Mouse (Mus musculus) midbrain, embryonic 13.5 days (tissue): Measurements from ENCODE around the gene Fam234b. TPM values are rescaled to one million over a fixed set of nuclear protein-coding genes. Genes with fewer than 3 reads are reported as not detected.

Experiments used
- ATAC-seq: fragments of 200-750 bp; cut with Nextera tagmentation; 2 replicates; pipeline ENCODE4 v1.8.0; 2017; ENCODE audit warnings: mild to moderate bottlenecking, moderate TSS enrichment, moderate library complexity
- H3K27ac ChIP-seq: fragments of 300-500 bp; sonication (generic); 2 replicates; pipeline ENCODE4 v1.5.1; 2015; ENCODE audit warnings: inconsistent platforms, mild to moderate bottlenecking, moderate library complexity
- H3K27me3 ChIP-seq: fragments of 300-500 bp; sonication (generic); 2 replicates; pipeline ENCODE4 v1.6.1; 2015; ENCODE audit warnings: mild to moderate bottlenecking, inconsistent platforms
- H3K36me3 ChIP-seq: fragments of 300-500 bp; sonication (generic); 2 replicates; pipeline ENCODE4 v1.6.1; 2015; ENCODE audit warnings: mild to moderate bottlenecking, inconsistent platforms
- H3K4me1 ChIP-seq: fragments of 300-500 bp; sonication (generic); replicated peaks from 2 replicates; pipeline ENCODE4 v1.6.1; 2015; ENCODE audit warnings: inconsistent platforms
- H3K4me2 ChIP-seq: fragments of 300-500 bp; sonication (generic); replicated peaks from 2 replicates; pipeline ENCODE4 v1.6.1; 2015; ENCODE audit warnings: moderate library complexity, mild to moderate bottlenecking, inconsistent platforms
- H3K4me3 ChIP-seq: fragments of 300-500 bp; sonication (generic); replicated peaks from 2 replicates; pipeline ENCODE4 v1.5.1; 2015; ENCODE audit warnings: mild to moderate bottlenecking, inconsistent platforms
- H3K9ac ChIP-seq: fragments of 300-500 bp; sonication (generic); replicated peaks from 2 replicates; pipeline ENCODE4 v1.6.1; 2015; ENCODE audit warnings: mild to moderate bottlenecking, inconsistent platforms
- H3K9me3 ChIP-seq: fragments of 300-500 bp; sonication (generic); 2 replicates; pipeline ENCODE4 v1.6.1; 2016; ENCODE audit warnings: mild to moderate bottlenecking, inconsistent platforms
- WGBS: fragments of 180-500 bp; shearing (Covaris S2); methylation state at CpG from one replicate; pipeline ENCODE4 v1.1.7; 2015; 5-methylcytosine and 5-hydroxymethylcytosine counted together
- polyA plus RNA-seq: library from polyadenylated mRNA; unstranded; fragments of >200 nt; fragmentation: Nextera tagmentation; extraction: Ambion mirVana; gene quantifications from 2 replicates; pipeline ENCODE4 v1.2.1, GENCODE M21; 2015

Gene Fam234b
- polyA plus RNA-seq, 1 experiment from 2014 or later: 67.0 TPM

DNA sequence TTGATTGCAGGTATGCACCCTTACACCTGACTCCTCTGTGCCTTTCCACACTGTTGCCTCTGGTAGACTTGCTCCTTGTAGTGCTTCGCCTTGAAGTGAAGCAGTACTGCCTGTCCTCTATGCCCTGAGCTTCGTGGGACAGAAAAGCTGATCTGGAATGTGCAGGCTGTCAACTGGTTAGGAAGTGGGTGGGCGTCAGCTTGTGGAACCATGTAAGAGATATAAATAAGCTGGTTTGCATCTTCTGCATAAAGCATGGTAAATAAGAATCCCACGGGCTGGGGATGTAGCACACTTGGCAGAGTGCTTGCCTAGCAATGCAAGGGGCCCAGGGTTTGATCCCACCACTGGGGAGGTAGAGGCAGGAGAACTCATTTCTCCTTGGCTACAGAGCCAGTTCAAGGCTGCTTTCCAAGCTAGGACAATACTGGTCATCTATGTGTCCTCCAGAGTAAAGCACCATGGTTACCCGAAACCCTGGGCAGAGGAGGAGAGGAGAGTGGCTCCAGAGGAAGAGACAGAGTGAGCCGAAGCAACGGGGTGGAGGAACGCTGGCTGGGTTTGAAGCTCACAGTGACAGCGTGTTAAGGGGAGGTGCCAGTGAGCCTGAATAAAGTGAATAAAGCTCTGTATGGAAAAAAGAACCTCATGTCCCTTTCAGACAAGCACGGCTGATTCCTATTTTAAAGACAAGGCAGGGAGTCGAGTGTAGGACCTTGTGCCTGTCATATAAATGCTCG lies 34.8 kb downstream of the Fam234b start:
- Histone ChIP-seq H3K9ac (no peak overlapping the region), H3K36me3 (peaks cover 65% of the 10 kb centered on the region), H3K27ac (no peak overlapping the region), H3K4me1 (no peaks in the 10 kb centered on the region; the same call in 1 of the 2 replicates), H3K4me2 (no peak overlapping the region), H3K27me3 (no peaks in the 10 kb centered on the region), H3K9me3 (no peaks in the 10 kb centered on the region), H3K4me3 (no peak overlapping the region)
- 59% methylated on average over 12 of the region's 12 CpGs for WGBS
- ATAC-seq: no peak

DNA sequence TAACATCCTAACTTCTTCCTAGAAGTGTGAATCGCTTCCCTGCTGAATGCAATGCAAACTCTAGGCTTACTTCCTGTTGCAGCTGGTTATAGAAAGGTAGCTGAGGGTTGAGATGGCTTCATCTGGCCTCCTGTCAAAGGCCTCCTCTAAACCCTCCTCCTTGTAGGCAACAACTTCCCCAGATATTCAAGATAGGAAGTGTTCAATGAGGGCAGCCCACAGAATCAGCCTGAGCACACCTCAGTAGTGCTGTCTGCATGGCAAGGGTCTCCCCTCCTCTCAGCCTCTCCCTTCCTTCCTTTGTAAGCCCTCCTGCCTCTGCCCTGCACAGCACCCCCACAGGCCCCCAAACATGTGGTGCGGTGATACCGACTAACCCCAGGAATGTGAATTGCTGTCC lies 38.0 kb downstream of the Fam234b start:
- peaks cover 50% of the 10 kb centered on the region for H3K36me3 ChIP-seq
- WGBS: 93% methylated on average over 3 of the region's 3 CpGs
- no peak for ATAC-seq

DNA sequence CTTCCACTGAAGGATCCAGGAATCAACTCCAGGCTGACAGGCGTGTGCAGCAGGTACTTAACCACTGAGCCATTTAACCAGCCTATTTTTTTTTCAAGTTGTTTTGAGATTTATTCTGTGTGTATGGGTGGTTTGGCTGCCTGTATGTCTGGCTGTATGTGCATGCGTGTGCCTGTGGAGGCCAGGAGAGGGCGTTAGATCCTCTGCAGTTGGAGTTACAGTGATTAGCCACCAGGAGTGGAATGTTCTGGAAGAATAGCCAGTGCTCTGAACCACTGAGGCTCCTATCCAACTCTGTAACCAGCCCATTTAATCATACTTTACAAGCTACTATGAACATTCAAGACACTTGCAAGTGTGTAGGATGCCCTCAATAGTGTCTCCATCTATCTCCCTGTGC lies 38.8 kb downstream of the Fam234b start:
- H3K36me3 ChIP-seq: peaks cover 47% of the 10 kb centered on the region
- H3K4me3 ChIP-seq: no peak overlapping the region
- H3K4me1 ChIP-seq: no peaks in the 10 kb centered on the region
- no peaks in the 10 kb centered on the region for H3K27me3 ChIP-seq
- WGBS: 89% methylated on average over 3 of the region's 3 CpGs
- no peak overlapping the region for H3K4me2 ChIP-seq
- no peak overlapping the region for H3K27ac ChIP-seq
- H3K9me3 ChIP-seq: no peaks in the 10 kb centered on the region
- no peak for ATAC-seq
- H3K9ac ChIP-seq: no peak overlapping the region

More for the DNA sequence above, 38.0 kb downstream of the Fam234b start:
- Histone ChIP-seq H3K9me3 (no peaks in the 10 kb centered on the region), H3K27ac (no peak overlapping the region), H3K27me3 (no peaks in the 10 kb centered on the region), H3K9ac (no peak overlapping the region), H3K4me1 (no peaks in the 10 kb centered on the region), H3K4me2 (no peak overlapping the region), H3K4me3 (no peak overlapping the region)

DNA sequence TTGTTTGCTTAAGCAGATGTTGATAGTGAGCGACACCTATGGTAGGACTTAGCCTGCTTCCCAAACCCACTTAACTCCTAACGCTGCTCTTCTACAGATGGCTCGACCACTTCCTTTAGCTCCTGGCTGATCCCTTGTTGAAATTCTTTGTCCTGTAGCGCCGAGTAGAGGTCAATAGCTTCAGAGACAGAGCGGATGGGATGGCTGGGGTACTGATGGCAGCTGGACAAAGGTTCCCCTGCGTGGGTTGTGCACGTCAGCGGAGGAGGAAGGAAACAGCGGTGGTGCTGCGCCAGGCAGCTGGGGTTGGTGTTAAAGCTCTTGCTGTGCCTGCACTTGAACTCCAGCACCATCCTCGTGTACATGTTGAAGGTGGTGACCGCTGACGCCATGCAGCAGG lies 39.5 kb downstream of the Fam234b start:
- Histone ChIP-seq H3K4me3 (no peak overlapping the region), H3K36me3 (peaks cover 40% of the 10 kb centered on the region), H3K9ac (no peak overlapping the region), H3K4me2 (no peak overlapping the region), H3K27ac (no peak overlapping the region), H3K4me1 (no peaks in the 10 kb centered on the region), H3K9me3 (no peaks in the 10 kb centered on the region), H3K27me3 (no peaks in the 10 kb centered on the region)
- no peak for ATAC-seq
- WGBS: 79% methylated on average over 14 of the region's 14 CpGs

DNA sequence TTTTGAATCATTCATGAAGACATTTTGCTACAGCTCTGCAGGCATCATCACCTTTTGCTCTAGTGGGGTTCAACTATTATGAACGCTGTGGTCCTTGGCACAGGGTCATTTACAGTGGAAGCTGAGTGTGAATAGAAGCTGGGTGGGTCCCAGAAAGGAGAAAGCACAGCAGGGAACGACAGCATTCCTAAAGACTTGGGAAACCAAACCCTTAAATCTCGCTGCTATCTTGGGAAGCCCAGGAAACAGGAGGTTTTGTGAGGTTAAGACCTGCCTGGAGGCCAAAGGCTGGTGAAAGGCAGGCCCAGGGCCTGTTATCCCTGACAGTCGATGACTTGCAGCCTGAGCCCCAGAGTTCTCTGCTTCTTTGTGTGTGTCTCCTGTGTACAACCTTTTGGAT lies 40.4 kb downstream of the Fam234b start:
- Histone ChIP-seq H3K9me3 (no peaks in the 10 kb centered on the region), H3K27ac (no peak overlapping the region)

DNA sequence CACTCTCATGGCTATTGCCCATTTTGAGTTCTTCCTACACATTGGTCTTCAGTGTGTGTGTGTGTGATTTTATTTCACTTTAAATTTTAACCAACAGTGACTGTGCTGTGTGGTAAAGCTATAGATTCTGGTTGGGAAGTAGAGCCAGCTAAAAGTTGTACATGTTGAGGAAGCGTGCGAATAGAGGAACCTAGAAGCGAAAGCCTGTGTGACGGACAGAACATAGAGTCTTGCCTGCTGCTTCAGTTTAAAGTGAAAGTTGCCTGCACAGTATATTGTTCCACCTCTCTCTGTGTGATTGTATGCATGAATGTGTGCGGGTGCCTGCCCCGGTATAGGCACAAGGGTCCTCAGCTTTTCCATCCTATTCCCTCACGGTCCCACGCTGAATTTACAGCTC lies 42.6 kb downstream of the Fam234b start:
- H3K4me1 ChIP-seq: peaks cover 2% of the 10 kb centered on the region; the same call in 1 of the 2 replicates
- 96% methylated on average over 8 of the region's 8 CpGs for WGBS

More for the DNA sequence above, 40.4 kb downstream of the Fam234b start:
- no peaks in the 10 kb centered on the region for H3K27me3 ChIP-seq
- 48% methylated on average over 4 of the region's 4 CpGs for WGBS
- no peak overlapping the region for H3K4me2 ChIP-seq
- peaks cover 32% of the 10 kb centered on the region for H3K36me3 ChIP-seq
- H3K9ac ChIP-seq: no peak overlapping the region
- no peaks in the 10 kb centered on the region for H3K4me1 ChIP-seq
- no peak for ATAC-seq
- H3K4me3 ChIP-seq: no peak overlapping the region

DNA sequence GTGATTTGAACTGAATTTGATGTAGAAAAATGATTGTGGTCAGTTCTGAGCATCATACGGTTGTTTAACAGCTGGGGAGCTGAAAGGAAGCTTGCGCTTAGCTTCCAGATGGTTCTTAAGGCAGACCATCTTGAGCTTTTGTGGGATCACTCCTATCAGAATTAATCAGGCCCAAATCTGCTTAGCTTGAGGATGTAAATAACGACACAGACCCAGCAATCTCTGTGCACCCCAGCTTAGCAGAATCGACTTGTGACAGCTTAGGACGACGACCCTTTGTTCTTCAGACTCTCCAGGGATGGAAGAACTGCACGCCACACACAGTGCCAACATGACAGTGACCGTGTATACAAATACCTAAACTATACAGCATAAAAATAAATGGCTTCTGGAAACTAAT lies 47.8 kb downstream of the Fam234b start:
- Histone ChIP-seq H3K9me3 (no peaks in the 10 kb centered on the region), H3K4me2 (no peak overlapping the region), H3K36me3 (no peaks in the 10 kb centered on the region), H3K4me3 (no peak overlapping the region), H3K27ac (no peak overlapping the region), H3K4me1 (peaks cover 6% of the 10 kb centered on the region; the same call in 1 of the 2 replicates), H3K27me3 (no peaks in the 10 kb centered on the region), H3K9ac (no peak overlapping the region)
- WGBS: 32% methylated on average over 8 of the region's 8 CpGs
- no peak for ATAC-seq

More for the DNA sequence above, 42.6 kb downstream of the Fam234b start:
- H3K9ac ChIP-seq: no peak overlapping the region
- H3K9me3 ChIP-seq: no peaks in the 10 kb centered on the region
- no peak for ATAC-seq
- H3K4me2 ChIP-seq: no peak overlapping the region
- no peak overlapping the region for H3K4me3 ChIP-seq
- no peaks in the 10 kb centered on the region for H3K27me3 ChIP-seq
- H3K36me3 ChIP-seq: peaks cover 12% of the 10 kb centered on the region; the same call in 1 of the 2 replicates
- no peak overlapping the region for H3K27ac ChIP-seq

DNA sequence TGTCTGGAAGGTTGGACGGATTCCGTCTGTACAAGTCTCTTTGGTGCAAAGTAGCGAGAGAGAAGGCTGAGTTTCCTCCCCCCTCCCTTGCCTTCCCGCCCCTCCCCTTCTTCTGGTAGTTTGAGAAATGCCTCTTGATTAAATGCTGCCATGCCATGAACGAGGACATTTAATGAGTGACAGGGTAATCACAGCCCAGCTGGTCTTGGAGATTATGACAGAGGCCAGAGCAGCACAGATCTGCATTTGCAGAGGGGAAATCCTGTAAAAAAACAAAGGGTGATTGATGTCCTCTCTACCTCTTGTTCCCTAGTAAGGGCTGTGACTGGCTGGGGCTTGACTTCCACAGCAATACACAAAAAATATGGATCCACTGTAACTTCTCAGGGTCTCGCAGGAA lies 50.1 kb downstream of the Fam234b start:
- ATAC-seq: no peak
- H3K9me3 ChIP-seq: no peaks in the 10 kb centered on the region
- no peaks in the 10 kb centered on the region for H3K27me3 ChIP-seq
- peaks cover 23% of the 10 kb centered on the region for H3K4me1 ChIP-seq
- H3K9ac ChIP-seq: no peak overlapping the region
- H3K4me3 ChIP-seq: no peak overlapping the region
- WGBS: 70% methylated on average over 6 of the region's 6 CpGs
- no peak overlapping the region for H3K27ac ChIP-seq
- no peak overlapping the region for H3K4me2 ChIP-seq
- no peaks in the 10 kb centered on the region for H3K36me3 ChIP-seq

DNA sequence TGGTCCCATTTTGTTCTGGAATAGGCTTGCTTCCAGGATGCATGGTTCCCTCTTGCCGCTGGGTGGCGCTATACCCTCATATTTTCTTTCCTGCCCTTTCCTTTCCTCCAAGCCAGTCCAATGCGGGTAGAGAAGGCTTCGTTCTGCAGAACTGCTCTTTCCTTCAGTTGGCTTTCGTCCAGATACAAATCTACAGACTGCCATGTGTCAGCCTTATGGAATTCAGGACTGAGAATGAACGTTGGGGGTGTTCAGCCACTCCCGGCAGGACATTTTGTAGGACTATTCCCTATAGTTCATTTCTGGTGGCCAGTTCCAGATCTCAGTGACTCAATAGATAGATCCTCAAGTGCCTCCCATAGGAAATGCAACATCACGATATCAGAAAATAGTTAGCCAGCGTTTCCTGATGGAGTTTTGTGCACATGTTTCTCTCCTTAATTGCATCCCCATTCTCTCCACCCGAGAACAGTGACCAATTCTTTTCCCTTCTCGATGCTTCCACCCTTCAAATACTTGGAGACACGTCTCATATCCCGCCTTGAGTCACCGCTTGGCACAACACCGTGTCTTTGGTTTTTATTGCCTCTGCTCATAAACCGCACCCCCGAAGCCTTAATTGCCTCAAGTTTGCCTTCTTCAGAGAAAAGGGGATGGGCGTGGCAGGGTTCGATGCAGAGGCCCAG lies 52.2 kb downstream of the Fam234b start:
- Histone ChIP-seq H3K27me3 (no peaks in the 10 kb centered on the region), H3K4me1 (peaks cover 27% of the 10 kb centered on the region), H3K36me3 (no peaks in the 10 kb centered on the region), H3K27ac (no peak overlapping the region), H3K9ac (no peak overlapping the region), H3K4me2 (no peak overlapping the region), H3K4me3 (no peak overlapping the region), H3K9me3 (no peaks in the 10 kb centered on the region)
- 56% methylated on average over 19 of the region's 19 CpGs for WGBS
- peak; percentile 55; the same call in 1 of the 2 replicates for ATAC-seq

DNA sequence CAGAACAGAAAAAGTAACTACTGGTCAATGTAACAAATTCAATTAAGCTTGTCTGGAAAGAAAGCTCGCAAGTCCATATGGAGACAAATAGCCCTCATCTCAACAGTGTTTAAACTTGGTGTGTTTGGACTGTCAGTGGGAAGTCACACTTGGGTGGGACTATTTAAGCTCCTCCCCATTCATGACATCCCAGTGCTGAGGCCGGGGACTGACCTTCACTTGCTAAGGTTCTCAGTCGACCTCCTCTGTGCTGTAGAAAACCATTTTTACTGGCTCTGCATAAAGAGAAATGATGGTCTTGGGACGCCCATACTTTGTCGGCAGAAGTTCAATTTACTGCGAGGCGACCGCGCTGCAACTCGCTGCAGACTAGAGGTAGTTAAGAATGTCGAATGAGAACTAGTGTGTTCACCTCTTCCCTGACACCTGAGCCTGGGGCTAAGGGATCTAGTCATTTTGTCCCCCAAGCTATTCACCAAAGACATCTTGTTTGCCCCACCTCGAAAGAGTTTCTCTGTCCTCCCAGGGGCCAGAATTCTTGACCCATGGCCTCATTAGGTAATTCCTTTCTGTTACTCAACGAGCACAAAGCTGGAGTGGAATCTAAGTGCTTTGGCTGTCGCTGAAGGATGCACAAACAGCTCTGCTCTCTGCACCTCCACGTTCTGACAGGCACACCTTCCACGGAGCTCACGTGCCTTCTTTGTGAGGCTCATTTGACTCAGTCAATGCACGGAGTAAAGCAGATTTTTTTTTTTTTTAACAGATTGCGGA lies 53.3 kb downstream of the Fam234b start:
- no peaks in the 10 kb centered on the region for H3K27me3 ChIP-seq
- H3K36me3 ChIP-seq: no peaks in the 10 kb centered on the region
- 0 out of 2 replicates have a peak, but pooled peaks cover 8% of the 10 kb centered on the region for H3K9me3 ChIP-seq
- no peak overlapping the region for H3K4me2 ChIP-seq
- no peak for ATAC-seq
- H3K9ac ChIP-seq: 0 out of 2 replicates have a peak overlapping the region, but pooled peaks have one; percentile 24
- H3K4me3 ChIP-seq: no peak overlapping the region
- H3K27ac ChIP-seq: no peak overlapping the region
- 64% methylated on average over 19 of the region's 19 CpGs for WGBS
- peaks cover 21% of the 10 kb centered on the region for H3K4me1 ChIP-seq

DNA sequence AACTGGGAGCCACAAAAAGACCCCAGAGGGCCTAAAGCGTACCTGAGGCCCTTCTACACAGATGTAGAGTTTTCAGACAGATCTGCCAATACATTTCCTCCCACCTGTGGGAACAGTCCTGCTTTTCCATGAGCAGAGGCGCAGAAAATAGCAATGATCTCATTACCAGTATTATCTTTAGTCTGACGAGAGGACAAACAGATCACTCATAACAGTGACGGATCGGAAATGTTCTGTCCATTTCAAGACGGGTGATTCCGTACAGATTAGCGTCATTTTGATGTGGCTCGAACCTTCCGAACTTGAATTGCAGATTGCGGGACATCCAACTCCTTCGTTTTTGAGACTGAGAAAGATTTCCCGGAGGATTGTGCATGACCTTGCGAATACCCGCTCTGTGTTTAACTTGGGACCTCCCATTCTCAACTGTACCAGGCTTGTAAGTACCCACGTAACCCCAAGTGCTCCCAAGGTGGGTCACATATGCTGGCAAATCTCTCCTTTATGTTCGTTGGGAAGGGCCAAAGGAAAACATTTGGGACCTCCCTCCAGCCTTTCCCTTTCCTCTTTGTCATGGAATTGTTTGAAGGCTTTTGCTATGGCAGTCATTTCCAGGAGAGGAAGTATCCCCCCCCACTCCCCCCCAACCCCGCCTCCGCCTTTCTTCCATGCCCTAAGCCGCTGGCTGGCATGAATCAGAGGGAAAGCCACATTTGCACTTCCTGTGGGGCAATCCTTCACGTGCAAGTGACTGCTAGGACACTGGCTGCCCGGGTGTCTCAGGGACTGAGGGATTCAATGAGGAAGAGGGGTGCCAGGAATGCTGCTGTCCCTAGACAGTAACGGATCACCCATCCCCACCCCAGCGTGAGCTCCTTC lies 54.3 kb downstream of the Fam234b start:
- peak overlapping the region; percentile 23 for H3K4me3 ChIP-seq
- no peaks in the 10 kb centered on the region for H3K36me3 ChIP-seq
- ATAC-seq: peak; percentile 63
- H3K9me3 ChIP-seq: 0 out of 2 replicates have a peak, but pooled peaks cover 8% of the 10 kb centered on the region
- H3K27me3 ChIP-seq: no peaks in the 10 kb centered on the region
- peaks cover 21% of the 10 kb centered on the region for H3K4me1 ChIP-seq
- peak overlapping the region; percentile 48; the same call in 1 of the 2 replicates for H3K9ac ChIP-seq
- 43% methylated on average over 24 of the region's 24 CpGs for WGBS
- peak overlapping the region; percentile 57; the same call in 1 of the 2 replicates for H3K27ac ChIP-seq
- H3K4me2 ChIP-seq: peak overlapping the region; percentile 50
